ENCODE assay signal across 26 mouse cellular contexts in the genomic region with DNA sequence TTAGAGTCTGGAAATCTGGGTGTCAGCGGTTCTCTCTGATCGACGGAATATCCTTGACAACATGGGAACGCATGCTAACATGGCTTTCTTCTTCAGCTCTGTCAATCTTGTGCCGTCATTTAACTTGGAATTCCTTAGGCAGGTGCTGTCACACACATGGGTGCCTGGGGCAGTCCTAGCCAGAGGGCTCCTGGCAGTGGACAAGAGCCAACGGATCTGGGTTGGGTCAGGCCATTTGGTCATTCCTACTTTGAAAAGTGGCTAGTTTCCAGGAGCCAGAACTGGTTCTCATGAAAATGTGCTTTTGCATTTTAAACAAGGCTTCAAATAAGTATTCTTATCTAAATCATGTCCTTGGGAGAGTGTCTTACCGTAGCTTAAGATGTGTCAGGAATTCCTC.
"Had no signal": no experiment of that assay in that cellular context is flagged by ENCODE, and none has a peak within 500 bp of the region (broad histone marks: within the 10 kb centered on the region; RNA-seq: fewer than 3 reads in every experiment).

No protein-coding gene starts in this region.

- H3K9ac ChIP-seq: heart, embryonic 12.5 days; hindbrain, embryonic 12.5 days; hindbrain, embryonic 14.5 days; intestine, embryonic 15.5 days; kidney, embryonic 15.5 days; limb, embryonic 13.5 days; limb, embryonic 15.5 days; liver, embryonic 12.5 days; liver, embryonic 14.5 days had no signal

- H3K27ac ChIP-seq: gastrocnemius, adult 2 months; heart, embryonic 10.5 days; hindbrain, embryonic 10.5 days; hindbrain, embryonic 12.5 days; hindbrain, embryonic 14.5 days; intestine, embryonic 15.5 days; kidney, embryonic 15.5 days; layer of hippocampus, adult 2 months; limb, embryonic 13.5 days; limb, embryonic 15.5 days; liver, embryonic 12.5 days; liver, embryonic 14.5 days had no signal

- H3K4me2 ChIP-seq: heart, embryonic 12.5 days; hindbrain, embryonic 12.5 days; hindbrain, embryonic 14.5 days; intestine, embryonic 15.5 days; kidney, embryonic 15.5 days; limb, embryonic 13.5 days; limb, embryonic 15.5 days; liver, embryonic 12.5 days had no signal

- DNase-seq: gastrocnemius, adult 2 months; gastrocnemius, postnatal 10 days; gastrocnemius, postnatal 25 days; heart, adult 18-20 months; heart, postnatal 10 days; heart, postnatal 4 days; kidney, adult 8-10 months; kidney, postnatal 10 days; kidney, postnatal 4 days; layer of hippocampus, postnatal 36 days; left cerebral cortex, postnatal 4 days had no signal

- ATAC-seq: hindbrain, embryonic 16.5 days; inflammation-experienced regulatory T-cells, adult 6 months; intestine, embryonic 15.5 days; intestine, postnatal 0 days; liver, embryonic 12.5 days had no signal

- H3K27me3 ChIP-seq: heart, embryonic 12.5 days; intestine, embryonic 15.5 days; kidney, embryonic 15.5 days; limb, embryonic 13.5 days; limb, embryonic 15.5 days had no signal

- H3K9me3 ChIP-seq: heart, embryonic 10.5 days; heart, embryonic 12.5 days; hindbrain, embryonic 10.5 days; hindbrain, embryonic 12.5 days; intestine, embryonic 15.5 days; kidney, embryonic 15.5 days; limb, embryonic 13.5 days; limb, embryonic 15.5 days; liver, embryonic 12.5 days had no signal

- H3K4me3 ChIP-seq: gastrocnemius, adult 2 months; heart, embryonic 10.5 days; heart, embryonic 12.5 days; hindbrain, embryonic 10.5 days; hindbrain, embryonic 12.5 days; intestine, embryonic 15.5 days; kidney, embryonic 15.5 days; layer of hippocampus, adult 2 months; limb, embryonic 13.5 days; limb, embryonic 15.5 days; liver, embryonic 12.5 days had no signal

- H3K4me1 ChIP-seq: intestine, embryonic 15.5 days; limb, embryonic 13.5 days; limb, embryonic 15.5 days; liver, embryonic 12.5 days had no signal

- H3K36me3 ChIP-seq: heart, embryonic 10.5 days; heart, embryonic 12.5 days; hindbrain, embryonic 12.5 days; intestine, embryonic 15.5 days; kidney, embryonic 15.5 days; limb, embryonic 15.5 days; liver, embryonic 12.5 days had no signal
